Mouse (Mus musculus): Measurements from ENCODE around the gene Tyk2.

DNA sequence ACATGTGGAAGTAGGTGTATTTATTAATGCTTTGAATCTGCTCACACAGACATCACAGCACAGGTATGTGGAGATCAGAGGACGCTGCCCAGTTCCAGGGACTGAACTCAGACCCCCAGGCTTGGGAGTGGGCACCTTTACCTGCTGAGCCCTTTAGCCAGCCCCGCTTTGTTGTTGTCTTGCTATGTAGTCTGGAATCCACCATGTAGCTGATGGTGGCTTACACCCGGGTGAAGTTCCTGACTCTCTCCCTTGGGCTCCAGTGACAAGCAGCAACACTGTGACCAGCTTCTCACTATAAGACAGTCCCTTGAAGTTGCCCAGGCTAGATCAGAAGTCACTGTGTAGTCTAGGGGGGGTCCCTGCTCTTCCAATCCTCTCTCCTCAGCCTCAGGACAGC is 13.3 kb upstream of the Tyk2 start:
- TF ChIP-seq CTCF (IDR thresholded peaks at IDR 0.05; ENCODE audit: control insufficient read depth, insufficient read depth, insufficient replicate concordance, low read depth, low read length): no peak
- no peak for TF ChIP-seq POLR2A (IDR thresholded peaks at IDR 0.05; ENCODE audit: control insufficient read depth, low read depth, low read length)

Measured in testis, adult 2 months (tissue).